Mouse (Mus musculus) kidney, adult 9 months (tissue): ENCODE results near the gene Parn.
"Not testable (repeated sequence)": the region's sequence is repeated elsewhere in the genome, so short reads cannot be mapped to it uniquely, and the experiment has no call there.

ENCODE experiments used
- DNase-seq: peaks from one replicate; pipeline ENCODE4 v3.0.0; 2022

Parn gene

GRCm38 (mm10) chr16:13667878-13668343 lies at the start of gene Parn:
TSS of gene Parn (minus strand) at chr16:13668170.
- DNase-seq, result peak; percentile 93

GRCm38 (mm10) chr16:13716821-13717553 lies 49.0 kb upstream of the Parn start:
- no peak for DNase-seq

DNA sequence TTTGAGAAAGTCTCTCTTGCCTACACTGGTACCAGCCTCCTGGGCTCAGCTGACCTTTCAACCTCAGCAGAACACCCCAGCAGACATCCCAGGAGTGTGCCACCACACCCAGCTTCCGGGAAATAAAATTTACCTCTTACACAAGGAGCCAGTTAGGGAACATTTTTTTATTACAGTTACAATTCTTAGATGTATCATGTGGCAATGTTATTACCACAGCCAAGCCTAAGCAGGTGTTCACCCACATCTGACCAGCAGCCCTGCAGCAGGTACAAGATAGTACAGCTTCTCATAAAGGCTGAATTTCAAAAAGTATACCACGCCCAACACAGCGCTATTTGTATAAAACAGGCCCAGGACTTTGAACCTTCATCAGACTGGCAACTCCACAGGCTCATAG lies 46.9 kb upstream of the Parn start:
- no peak for DNase-seq

GRCm38 (mm10) chr16:13704676-13705075 lies 36.7 kb upstream of the Parn start:
- no peak for DNase-seq

- peak; percentile 11 for DNase-seq
Observed at GRCm38 (mm10) chr16:13702184-13702583, 34.2 kb upstream of the Parn start.

- DNase-seq, result no peak
Observed at GRCm38 (mm10) chr16:13698998-13699397, 31.0 kb upstream of the Parn start.

- DNase-seq, result peak; percentile 21
Observed at GRCm38 (mm10) chr16:13678601-13679319, 10.8 kb upstream of the Parn start.

DNA sequence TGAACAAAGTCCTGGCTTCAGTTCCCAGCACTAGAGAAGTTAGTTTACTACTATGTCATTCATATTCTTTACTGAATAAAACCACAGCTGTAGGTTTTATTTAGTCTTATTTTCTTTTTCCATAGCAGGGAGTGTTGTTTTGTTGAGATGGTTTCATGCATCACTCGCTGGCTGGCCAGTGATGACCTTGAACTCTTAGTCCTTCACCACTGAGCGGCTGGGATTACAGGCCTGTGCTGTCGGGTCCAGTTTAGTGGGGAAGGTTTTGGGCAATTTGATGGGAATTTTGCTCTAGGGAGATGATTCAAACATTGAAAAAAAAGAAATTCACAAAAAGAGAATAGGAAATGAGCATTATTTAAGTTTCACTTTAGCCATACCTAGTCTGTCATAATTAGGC lies 6.5 kb upstream of the Parn start:
- DNase-seq, result no peak

DNA sequence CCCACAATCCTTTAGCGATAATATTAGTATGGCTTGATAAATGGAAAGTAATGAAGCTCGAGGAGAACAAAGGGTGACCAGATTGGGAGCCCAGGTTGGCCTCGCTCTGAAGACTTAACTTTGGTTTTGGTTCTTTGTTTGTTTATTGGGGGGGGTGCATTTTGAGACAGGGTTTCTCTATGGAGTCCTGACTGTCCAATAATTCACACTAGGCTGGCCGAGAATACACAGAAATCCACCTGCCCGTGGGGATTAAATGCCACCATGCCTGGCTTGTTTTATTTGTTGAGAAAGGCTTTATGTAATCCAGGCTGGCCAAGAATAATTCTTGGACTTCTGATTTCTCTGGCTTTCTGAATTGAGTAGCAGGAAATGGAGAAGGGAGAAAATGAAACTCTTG lies 5.1 kb upstream of the Parn start:
- peak; percentile 16 for DNase-seq

DNA sequence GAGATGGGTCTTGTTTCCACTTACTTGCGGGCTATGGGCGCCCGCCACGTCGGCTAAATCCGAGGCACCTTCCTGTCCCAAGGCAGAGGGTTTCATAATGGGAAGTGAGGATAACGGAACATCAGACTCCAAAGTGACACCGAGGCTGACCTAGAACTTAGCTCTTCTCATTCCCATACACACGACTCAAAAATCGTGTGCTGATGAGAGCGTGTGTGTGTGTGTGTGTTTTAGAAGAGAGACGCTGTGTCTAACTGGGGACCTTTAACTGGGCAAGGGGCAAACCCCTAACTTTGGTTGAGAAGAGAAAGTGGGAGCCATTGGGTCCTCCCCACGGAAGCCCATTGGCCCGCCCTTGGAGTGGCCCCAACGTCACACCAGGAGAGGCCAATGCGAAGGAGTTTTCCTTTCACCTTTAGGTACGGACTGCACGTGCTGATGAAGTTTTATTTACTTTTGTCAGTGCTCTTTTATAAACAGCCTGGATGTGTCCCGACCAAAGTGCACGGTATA lies 4.5 kb upstream of the Parn start:
- peak; percentile 76 for DNase-seq

GRCm38 (mm10) chr16:13671685-13672385 lies 3.9 kb upstream of the Parn start, which contains the start of the genes Bfar and 3110001I22Rik:
TSS of gene Bfar (plus strand) at chr16:13671858.
TSS of gene 3110001I22Rik (plus strand) at chr16:13671929.
- peak; percentile 94 for DNase-seq

DNA sequence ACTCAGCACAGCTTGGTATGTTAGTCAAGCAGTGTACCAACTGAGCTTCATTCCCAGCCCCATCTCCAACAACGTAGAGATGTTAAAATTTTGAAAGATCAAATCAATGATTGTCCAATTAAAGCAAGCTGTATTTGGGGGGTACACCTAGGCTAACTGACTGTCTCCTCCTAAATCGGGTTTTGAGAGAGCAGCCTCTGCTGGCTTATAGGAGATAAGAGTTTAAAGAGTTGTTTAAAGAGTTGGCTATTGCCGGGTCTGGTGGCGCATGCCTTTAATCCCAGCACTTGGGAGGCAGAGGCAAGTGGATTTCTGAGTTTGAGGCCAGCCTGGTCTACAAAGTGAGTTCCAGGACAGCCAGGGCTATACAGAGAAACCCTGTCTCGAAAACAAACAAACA lies 2.9 kb upstream of the Parn start:
- not testable (repeated sequence) for DNase-seq

GRCm38 (mm10) chr16:13669282-13669681 lies 1.3 kb upstream of the Parn start:
- DNase-seq, result no peak

- DNase-seq, result peak; percentile 14
Observed at GRCm38 (mm10) chr16:13668402-13669108, 585 bp upstream of the Parn start.

GRCm38 (mm10) chr16:13660736-13661135 lies 7.2 kb downstream of the Parn start:
- DNase-seq, result no peak

- DNase-seq, result no peak
Observed at GRCm38 (mm10) chr16:13658886-13659285, 9.1 kb downstream of the Parn start.

GRCm38 (mm10) chr16:13645930-13646329 lies 22.0 kb downstream of the Parn start:
- DNase-seq, result no peak

GRCm38 (mm10) chr16:13644474-13644873 lies 23.5 kb downstream of the Parn start:
- DNase-seq, result no peak

DNA sequence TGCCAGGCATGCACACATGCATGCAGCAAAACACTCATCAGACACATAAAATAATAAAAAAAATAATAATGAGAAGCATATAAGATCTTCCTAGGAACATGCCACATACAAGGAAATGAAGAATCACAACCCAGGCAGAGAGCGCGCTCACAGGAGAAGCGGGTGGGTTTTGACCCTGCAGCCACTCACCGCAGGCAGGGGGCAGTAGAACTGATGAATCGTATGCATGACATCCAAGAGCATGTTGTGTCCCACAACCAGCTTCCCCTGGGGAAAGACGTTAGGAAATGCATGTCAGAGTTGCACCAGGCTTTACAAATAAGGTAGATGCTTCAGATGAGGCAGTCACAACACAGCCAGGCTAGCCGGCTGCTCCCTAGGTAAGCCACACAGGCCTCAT lies 27.9 kb downstream of the Parn start:
- DNase-seq, result peak; percentile 4

DNA sequence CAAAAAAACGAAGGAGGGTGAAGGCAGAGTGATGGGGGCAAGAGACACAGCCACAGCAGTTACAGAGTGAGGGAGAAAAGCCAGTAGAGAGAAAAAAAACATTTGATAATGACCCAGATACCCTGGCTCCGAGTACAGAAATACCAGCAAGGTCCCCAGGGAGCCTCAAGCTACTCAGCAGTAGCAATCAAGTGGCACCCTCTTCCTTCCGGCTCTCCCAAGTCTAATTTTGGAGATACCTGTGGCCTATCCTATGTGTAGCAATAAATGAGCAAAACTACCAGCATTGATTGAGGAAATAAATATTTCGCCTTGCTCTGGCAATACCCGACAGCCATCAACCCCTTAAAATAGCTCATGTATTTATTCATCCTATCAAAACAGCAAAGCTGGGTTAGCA lies 28.5 kb downstream of the Parn start:
- DNase-seq, result no peak

DNA sequence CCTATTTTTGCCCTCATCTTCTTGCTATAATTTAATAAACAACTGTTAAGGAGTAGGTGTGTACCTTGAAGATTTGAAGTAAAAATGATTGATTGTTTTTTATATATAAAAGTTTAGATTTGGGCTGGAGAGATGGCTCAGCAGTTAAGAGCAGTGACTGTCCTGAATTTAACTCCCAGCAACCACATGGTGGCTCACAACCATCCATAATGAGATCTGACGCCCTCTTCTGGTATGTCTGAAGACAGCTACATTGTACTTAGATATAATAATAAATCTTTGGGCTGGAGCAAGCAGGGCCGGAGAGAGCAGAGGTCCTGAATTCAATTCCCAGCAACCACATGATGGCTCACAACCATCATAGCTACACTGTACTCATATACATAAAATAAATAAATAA lies 29.8 kb downstream of the Parn start:
- DNase-seq, result not testable (repeated sequence)

GRCm38 (mm10) chr16:13628345-13628744 lies 39.6 kb downstream of the Parn start:
- DNase-seq, result peak; percentile 11
